Mouse (Mus musculus): ENCODE measurements around the gene Pdyn.
A peak's percentile ranks its signal among the peaks of the same experiment; 100 is the strongest.

The Pdyn gene

GRCm38 (mm10) chr2:129699484-129700158, at the start of gene Pdyn:
Pdyn (minus strand) TSS chr2:129699844.
- DNase-seq (ENCODE audit: low spot score in 2 of 2), result no peak

GRCm38 (mm10) chr2:129742016-129742415, 42.4 kb upstream of the Pdyn start:
- peak in 1 of 2 experiments; percentile 25 for DNase-seq (ENCODE audit: low spot score in 2 of 2)

- peak in 1 of 2 experiments; percentile 47 for DNase-seq (ENCODE audit: low spot score in 2 of 2)
Observed at GRCm38 (mm10) chr2:129740515-129740914, 40.9 kb upstream of the Pdyn start.

- no peak for DNase-seq (ENCODE audit: low spot score in 2 of 2)
Observed at GRCm38 (mm10) chr2:129734031-129734430, 34.4 kb upstream of the Pdyn start.

GRCm38 (mm10) chr2:129729681-129730080, 30.0 kb upstream of the Pdyn start:
- DNase-seq (ENCODE audit: low spot score in 2 of 2), result no peak

- DNase-seq (ENCODE audit: low spot score in 2 of 2), result peak; percentile 34 to 73
Observed at GRCm38 (mm10) chr2:129715671-129716070, 16.0 kb upstream of the Pdyn start.

GRCm38 (mm10) chr2:129713026-129713544, 13.4 kb upstream of the Pdyn start:
- no peak for DNase-seq (ENCODE audit: low spot score in 2 of 2)

GRCm38 (mm10) chr2:129696059-129696458, 3.6 kb downstream of the Pdyn start:
- DNase-seq (ENCODE audit: low spot score in 2 of 2), result peak; percentile 27 to 73

GRCm38 (mm10) chr2:129694303-129694702, 5.3 kb downstream of the Pdyn start:
- no peak for DNase-seq (ENCODE audit: low spot score in 2 of 2)

- DNase-seq (ENCODE audit: low spot score in 2 of 2), result no peak
Observed at GRCm38 (mm10) chr2:129692694-129693093, 7.0 kb downstream of the Pdyn start.

GRCm38 (mm10) chr2:129689694-129690093, 9.9 kb downstream of the Pdyn start:
- no peak for DNase-seq (ENCODE audit: low spot score in 2 of 2)

GRCm38 (mm10) chr2:129688036-129688625, 11.5 kb downstream of the Pdyn start:
- no peak for DNase-seq (ENCODE audit: low spot score in 2 of 2)

GRCm38 (mm10) chr2:129686908-129687307, 12.7 kb downstream of the Pdyn start:
- no peak for DNase-seq (ENCODE audit: low spot score in 2 of 2)

GRCm38 (mm10) chr2:129684014-129684413, 15.6 kb downstream of the Pdyn start:
- DNase-seq (ENCODE audit: low spot score in 2 of 2), result no peak

GRCm38 (mm10) chr2:129680236-129680635, 19.4 kb downstream of the Pdyn start:
- DNase-seq (ENCODE audit: low spot score in 2 of 2), result no peak

- no peak for DNase-seq (ENCODE audit: low spot score in 2 of 2)
Observed at GRCm38 (mm10) chr2:129679066-129679465, 20.6 kb downstream of the Pdyn start.

GRCm38 (mm10) chr2:129677664-129678063, 22.0 kb downstream of the Pdyn start:
- no peak for DNase-seq (ENCODE audit: low spot score in 2 of 2)

GRCm38 (mm10) chr2:129674935-129675634, 24.6 kb downstream of the Pdyn start:
- peak; percentile 78 to 93 for DNase-seq (ENCODE audit: low spot score in 2 of 2)

GRCm38 (mm10) chr2:129671911-129672310, 27.7 kb downstream of the Pdyn start:
- DNase-seq (ENCODE audit: low spot score in 2 of 2), result no peak

GRCm38 (mm10) chr2:129662484-129662883, 37.2 kb downstream of the Pdyn start:
- DNase-seq (ENCODE audit: low spot score in 2 of 2), result no peak

- DNase-seq (ENCODE audit: low spot score in 2 of 2), result peak in 1 of 2 experiments; percentile 52
Observed at GRCm38 (mm10) chr2:129660020-129660419, 39.6 kb downstream of the Pdyn start.

- DNase-seq (ENCODE audit: low spot score in 2 of 2), result no peak
Observed at GRCm38 (mm10) chr2:129658796-129659195, 40.8 kb downstream of the Pdyn start.

GRCm38 (mm10) chr2:129655033-129655432, 44.6 kb downstream of the Pdyn start:
- no peak for DNase-seq (ENCODE audit: low spot score in 2 of 2)
